Mouse (Mus musculus) liver, embryonic 11.5 days (tissue): ENCODE measurements at regions not wholly inside any gene's neighbourhood (a gene's known extent, or its start where the extent isn't known, plus 50 kb on each side); places are given as distances from the start of the nearest gene placed in this dataset.

ENCODE experiments used
- ATAC-seq: fragments of 200-750 bp; cut with Nextera tagmentation; replicated peaks from 2 replicates; pipeline ENCODE4 v1.8.0; 2017; ENCODE audit warnings: moderate number of reproducible peaks, mild to moderate bottlenecking, moderate TSS enrichment, moderate library complexity; ENCODE audit not compliant: low FRiP score
- DNase-seq: peaks from one replicate; pipeline ENCODE4 v3.0.0-alpha.2; 2017; ENCODE audit warnings: low spot score
- H3K27ac ChIP-seq: fragments of 300-500 bp; sonication (generic); 2 replicates; pipeline ENCODE4 v1.5.1; 2014; ENCODE audit warnings: mild to moderate bottlenecking, low read depth, low read length, control low read depth
- H3K27me3 ChIP-seq: fragments of 300-500 bp; sonication (generic); replicated peaks from 2 replicates; pipeline ENCODE4 v1.6.1; 2014; ENCODE audit warnings: low read length, mixed read lengths; ENCODE audit not compliant: control insufficient read depth, insufficient read depth
- H3K36me3 ChIP-seq: fragments of 300-500 bp; sonication (generic); 2 replicates; pipeline ENCODE4 v1.6.1; 2014; ENCODE audit warnings: mild to moderate bottlenecking, low read length, moderate library complexity, mixed read lengths; ENCODE audit not compliant: control insufficient read depth, insufficient read depth
- H3K4me1 ChIP-seq: fragments of 300-500 bp; sonication (generic); replicated peaks from 2 replicates; pipeline ENCODE4 v1.6.1; 2014; ENCODE audit warnings: low read length, mixed read lengths; ENCODE audit not compliant: control insufficient read depth, insufficient read depth
- H3K4me2 ChIP-seq: fragments of 300-500 bp; sonication (generic); 2 replicates; pipeline ENCODE4 v1.6.1; 2014; ENCODE audit warnings: mild to moderate bottlenecking, control low read depth, moderate library complexity
- H3K4me3 ChIP-seq: fragments of 300-500 bp; sonication (generic); 2 replicates; pipeline ENCODE4 v1.5.1; 2014; ENCODE audit warnings: low read depth, low read length, control low read depth
- H3K9ac ChIP-seq: fragments of 300-500 bp; sonication (generic); 2 replicates; pipeline ENCODE4 v1.6.1; 2014; ENCODE audit warnings: low read depth, low read length, control low read depth
- H3K9me3 ChIP-seq: fragments of 300-500 bp; sonication (generic); 2 replicates; pipeline ENCODE4 v1.6.1; 2016; ENCODE audit warnings: low read length, inconsistent platforms, mixed read lengths; ENCODE audit not compliant: control insufficient read depth
- WGBS: fragments of 180-500 bp; shearing (Covaris S2); extraction: QIAGEN DNeasy Blood & Tissue Kit; methylation state at CpG from one replicate; pipeline ENCODE4 v1.1.7; 2014; 5-methylcytosine and 5-hydroxymethylcytosine counted together

GRCm38 (mm10) chr13:71437601-71438099 is 525.9 kb downstream of the Irx1 start:
- DNase-seq (no peak), ATAC-seq (no peak)
- WGBS: 55% methylated on average over 2 of the region's 2 CpGs
- H3K9ac ChIP-seq: no peak overlapping the region
- H3K9me3 ChIP-seq: no peaks in the 10 kb centered on the region
- H3K27ac ChIP-seq: no peak overlapping the region
- no peaks in the 10 kb centered on the region for H3K4me1 ChIP-seq
- no peak overlapping the region for H3K4me2 ChIP-seq
- H3K27me3 ChIP-seq: no peaks in the 10 kb centered on the region
- H3K4me3 ChIP-seq: no peak overlapping the region
- no peaks in the 10 kb centered on the region for H3K36me3 ChIP-seq

GRCm38 (mm10) chr13:71403654-71404560 is 559.6 kb downstream of the Irx1 start:
- Histone ChIP-seq H3K27me3 (no peaks in the 10 kb centered on the region), H3K4me3 (no peak overlapping the region), H3K4me2 (no peak overlapping the region), H3K27ac (no peak overlapping the region), H3K4me1 (no peaks in the 10 kb centered on the region), H3K36me3 (no peaks in the 10 kb centered on the region), H3K9ac (no peak overlapping the region), H3K9me3 (no peaks in the 10 kb centered on the region)
- DNase-seq (no peak), ATAC-seq (no peak)
- 75% methylated on average over 21 of the region's 21 CpGs for WGBS

GRCm38 (mm10) chr13:71393716-71394309 is 552.2 kb upstream of the Adamts16 start:
- Histone ChIP-seq H3K9me3 (no peaks in the 10 kb centered on the region; the same call in 1 of the 2 replicates), H3K36me3 (no peaks in the 10 kb centered on the region), H3K9ac (no peak overlapping the region), H3K4me2 (no peak overlapping the region), H3K27ac (no peak overlapping the region), H3K4me1 (no peaks in the 10 kb centered on the region), H3K4me3 (no peak overlapping the region), H3K27me3 (no peaks in the 10 kb centered on the region)
- WGBS: 73% methylated on average over 10 of the region's 10 CpGs
- no peak for DNase-seq
- ATAC-seq: no peak

GRCm38 (mm10) chr13:71378641-71379040 is 537.0 kb upstream of the Adamts16 start:
- 77% methylated on average over 2 of the region's 2 CpGs for WGBS
- Histone ChIP-seq H3K9me3 (no peaks in the 10 kb centered on the region), H3K4me3 (no peak overlapping the region), H3K27ac (no peak overlapping the region), H3K4me1 (no peaks in the 10 kb centered on the region), H3K9ac (no peak overlapping the region), H3K4me2 (no peak overlapping the region), H3K36me3 (no peaks in the 10 kb centered on the region), H3K27me3 (no peaks in the 10 kb centered on the region)
- DNase-seq: no peak
- no peak for ATAC-seq

- no peak overlapping the region for H3K4me2 ChIP-seq
Observed at GRCm38 (mm10) chr13:71375909-71376606, 534.4 kb upstream of the Adamts16 start.

GRCm38 (mm10) chr13:71372701-71373685 is 531.4 kb upstream of the Adamts16 start:
- WGBS: 65% methylated on average over 10 of the region's 10 CpGs
- H3K27ac ChIP-seq: no peak overlapping the region
- ATAC-seq: no peak
- no peaks in the 10 kb centered on the region for H3K4me1 ChIP-seq
- H3K4me2 ChIP-seq: no peak overlapping the region
- no peak for DNase-seq
- H3K27me3 ChIP-seq: no peaks in the 10 kb centered on the region
- H3K36me3 ChIP-seq: no peaks in the 10 kb centered on the region
- no peaks in the 10 kb centered on the region for H3K9me3 ChIP-seq
- no peak overlapping the region for H3K9ac ChIP-seq
- no peak overlapping the region for H3K4me3 ChIP-seq

More at GRCm38 (mm10) chr13:71375909-71376606, 534.4 kb upstream of the Adamts16 start:
- no peaks in the 10 kb centered on the region for H3K9me3 ChIP-seq
- no peak overlapping the region for H3K4me3 ChIP-seq
- 80% methylated on average over 9 of the region's 9 CpGs for WGBS
- H3K27ac ChIP-seq: no peak overlapping the region
- H3K27me3 ChIP-seq: no peaks in the 10 kb centered on the region
- DNase-seq (no peak), ATAC-seq (no peak)
- H3K9ac ChIP-seq: no peak overlapping the region
- H3K36me3 ChIP-seq: no peaks in the 10 kb centered on the region
- no peaks in the 10 kb centered on the region for H3K4me1 ChIP-seq

GRCm38 (mm10) chr13:71369832-71370231 is 528.2 kb upstream of the Adamts16 start:
- no peak overlapping the region for H3K9ac ChIP-seq
- no peak overlapping the region for H3K4me2 ChIP-seq
- H3K36me3 ChIP-seq: no peaks in the 10 kb centered on the region
- H3K27me3 ChIP-seq: no peaks in the 10 kb centered on the region
- no peaks in the 10 kb centered on the region for H3K4me1 ChIP-seq
- no peak overlapping the region for H3K27ac ChIP-seq
- no peak overlapping the region for H3K4me3 ChIP-seq
- H3K9me3 ChIP-seq: no peaks in the 10 kb centered on the region
- 64% methylated on average over 3 of the region's 3 CpGs for WGBS
- no peak for DNase-seq
- ATAC-seq: no peak

GRCm38 (mm10) chr13:71365261-71365660 is 523.6 kb upstream of the Adamts16 start:
- H3K9ac ChIP-seq: no peak overlapping the region
- no peak overlapping the region for H3K4me2 ChIP-seq
- H3K27me3 ChIP-seq: no peaks in the 10 kb centered on the region
- H3K4me1 ChIP-seq: no peaks in the 10 kb centered on the region
- H3K9me3 ChIP-seq: no peaks in the 10 kb centered on the region
- H3K36me3 ChIP-seq: no peaks in the 10 kb centered on the region
- WGBS: 78% methylated on average over 3 of the region's 3 CpGs
- no peak overlapping the region for H3K27ac ChIP-seq
- H3K4me3 ChIP-seq: no peak overlapping the region
- ATAC-seq: no peak
- no peak for DNase-seq
